32 mouse cellular contexts compared by ENCODE assay signal in genomic region chr6:134939781-134940180, GRCm38 (mm10).
"Had no signal": no experiment of that assay in that cellular context is flagged by ENCODE, and none has a peak within 500 bp of the region (broad histone marks: within the 10 kb centered on the region; RNA-seq: fewer than 3 reads in every experiment).

No protein-coding gene starts in this region.

- H3K4me3 ChIP-seq: left cerebral cortex, adult 2 months; limb, embryonic 10.5 days; limb, embryonic 12.5 days; limb, embryonic 13.5 days; limb, embryonic 15.5 days; liver, embryonic 12.5 days; liver, embryonic 15.5 days; lung, embryonic 15.5 days; megakaryocyte, embryonic 14.5 days; midbrain, embryonic 10.5 days; midbrain, embryonic 12.5 days; midbrain, embryonic 13.5 days; midbrain, embryonic 15.5 days; myocyte; neural tube, embryonic 12.5 days; neural tube, embryonic 13.5 days had no signal

- H3K36me3 ChIP-seq: midbrain, embryonic 15.5 days; neural tube, embryonic 13.5 days had no signal

- ATAC-seq: liver, embryonic 12.5 days; liver, postnatal 0 days; lung, postnatal 0 days; midbrain, embryonic 13.5 days; midbrain, embryonic 15.5 days; midbrain, embryonic 16.5 days had no signal

- H3K27me3 ChIP-seq: limb, embryonic 12.5 days; limb, embryonic 13.5 days; limb, embryonic 15.5 days; liver, embryonic 12.5 days; liver, embryonic 15.5 days; lung, embryonic 15.5 days; megakaryocyte, embryonic 14.5 days; midbrain, embryonic 12.5 days; midbrain, embryonic 13.5 days; midbrain, embryonic 15.5 days; neural tube, embryonic 12.5 days; neural tube, embryonic 13.5 days had no signal

- H3K9ac ChIP-seq: limb, embryonic 12.5 days; limb, embryonic 13.5 days; limb, embryonic 15.5 days; liver, embryonic 12.5 days; liver, embryonic 14.5 days; liver, embryonic 15.5 days; liver, postnatal 0 days; lung, embryonic 14.5 days; lung, embryonic 15.5 days; midbrain, embryonic 12.5 days; midbrain, embryonic 13.5 days; midbrain, embryonic 15.5 days; neural tube, embryonic 12.5 days; neural tube, embryonic 13.5 days had no signal

- H3K27ac ChIP-seq: left cerebral cortex, adult 2 months; limb, embryonic 10.5 days; limb, embryonic 12.5 days; limb, embryonic 13.5 days; limb, embryonic 15.5 days; liver, embryonic 12.5 days; liver, embryonic 14.5 days; liver, embryonic 15.5 days; lung, embryonic 15.5 days; macrophage; midbrain, embryonic 10.5 days; midbrain, embryonic 12.5 days; midbrain, embryonic 13.5 days; midbrain, embryonic 15.5 days; neural tube, embryonic 12.5 days; neural tube, embryonic 13.5 days had no signal

- H3K4me1 ChIP-seq: limb, embryonic 10.5 days; limb, embryonic 12.5 days; limb, embryonic 13.5 days; limb, embryonic 15.5 days; lung, embryonic 15.5 days; midbrain, embryonic 10.5 days; midbrain, embryonic 12.5 days; midbrain, embryonic 13.5 days; midbrain, embryonic 15.5 days; neural tube, embryonic 12.5 days; neural tube, embryonic 13.5 days had no signal

- H3K9me3 ChIP-seq: limb, embryonic 10.5 days; limb, embryonic 12.5 days; limb, embryonic 13.5 days; limb, embryonic 15.5 days; liver, embryonic 12.5 days; liver, embryonic 15.5 days; lung, embryonic 15.5 days; megakaryocyte, embryonic 14.5 days; midbrain, embryonic 10.5 days; midbrain, embryonic 12.5 days; midbrain, embryonic 13.5 days; midbrain, embryonic 15.5 days; neural tube, embryonic 12.5 days; neural tube, embryonic 13.5 days had no signal

- H3K4me2 ChIP-seq: limb, embryonic 12.5 days; limb, embryonic 13.5 days; limb, embryonic 15.5 days; liver, embryonic 11.5 days; liver, embryonic 12.5 days; liver, embryonic 15.5 days; lung, embryonic 14.5 days; lung, embryonic 15.5 days; midbrain, embryonic 11.5 days; midbrain, embryonic 12.5 days; midbrain, embryonic 13.5 days; midbrain, embryonic 15.5 days; neural tube, embryonic 12.5 days; neural tube, embryonic 13.5 days had no signal

- DNase-seq: left cerebral cortex, postnatal 4 days; liver, postnatal 0 days; lung, adult 18-20 months; lung, adult 2 months; lung, embryonic 14.5 days; lung, postnatal 10 days; lung, postnatal 14 days; lung, postnatal 36 days; lung, postnatal 4 days; midbrain, embryonic 14.5 days had no signal
